Mouse (Mus musculus): ENCODE results near the gene Pole4.
"Not testable (repeated sequence)": the region's sequence is repeated elsewhere in the genome, so short reads cannot be mapped to it uniquely, and the experiment has no call there.

Gene Pole4

DNA sequence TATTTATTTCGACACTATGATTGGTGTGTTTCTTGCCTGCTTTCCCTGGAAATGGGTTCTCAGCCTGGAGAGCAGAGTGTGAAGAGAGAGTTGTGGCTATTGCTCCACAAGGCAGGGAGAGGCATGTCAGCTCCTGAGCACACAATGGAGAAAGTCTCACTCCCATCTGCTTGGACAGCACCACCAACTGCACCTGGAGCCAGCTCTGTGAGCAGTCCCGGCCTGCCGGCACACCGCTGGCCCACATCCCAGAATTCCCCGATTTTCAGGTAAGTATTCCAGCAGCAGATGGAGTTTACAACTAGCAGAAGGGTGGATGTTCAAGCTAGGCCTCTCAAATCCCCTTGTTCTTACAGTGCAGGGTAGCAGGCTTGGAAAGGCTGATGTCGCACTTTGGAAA is 10.1 kb upstream of the Pole4 start:
- DNase-seq (ENCODE audit: low spot score), result no peak

DNA sequence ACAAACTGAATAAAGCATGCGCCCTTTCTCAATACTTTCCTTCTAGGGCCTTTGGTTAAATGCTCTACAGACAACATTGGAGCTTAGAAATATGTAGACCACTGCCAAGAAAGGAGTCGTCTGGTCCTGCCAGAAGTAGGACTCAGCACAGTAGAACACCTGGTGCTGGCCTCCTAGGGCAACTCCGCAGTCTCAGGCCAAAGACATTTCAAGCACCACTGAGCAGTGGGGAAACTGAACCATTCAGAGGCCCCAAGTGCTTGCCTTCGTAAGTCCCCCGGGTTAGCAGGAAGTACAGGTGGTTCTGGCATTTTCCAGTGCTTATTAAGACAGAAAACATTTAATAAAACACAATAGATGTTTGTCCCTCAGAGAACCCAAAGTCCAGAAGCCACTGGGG is 9.7 kb upstream of the Pole4 start:
- DNase-seq (ENCODE audit: low spot score), result no peak

DNA sequence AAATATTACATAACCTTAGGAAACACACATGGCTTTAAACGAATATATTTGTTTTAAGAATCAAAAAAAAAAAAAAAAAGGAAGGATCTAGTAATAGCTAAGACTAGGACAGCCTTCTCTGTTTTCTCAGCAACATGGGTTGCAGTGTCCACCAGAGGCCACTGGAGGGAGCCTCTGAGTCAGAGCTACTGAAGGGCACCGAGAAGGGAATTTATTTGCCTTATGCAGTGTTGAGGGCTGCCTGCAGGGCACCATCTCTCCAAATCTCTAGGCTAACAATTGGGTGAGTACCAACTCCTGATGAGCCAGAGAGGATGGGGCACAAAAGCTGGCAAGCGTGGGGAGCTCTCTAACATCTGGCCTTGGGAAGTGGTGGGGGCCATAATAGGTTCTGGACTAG is 9.1 kb upstream of the Pole4 start:
- peak; percentile 42 for DNase-seq (ENCODE audit: low spot score)

- no peak for DNase-seq (ENCODE audit: low spot score)
Observed at GRCm38 (mm10) chr6:82707742-82708141, 2.6 kb upstream of the Pole4 start.

DNA sequence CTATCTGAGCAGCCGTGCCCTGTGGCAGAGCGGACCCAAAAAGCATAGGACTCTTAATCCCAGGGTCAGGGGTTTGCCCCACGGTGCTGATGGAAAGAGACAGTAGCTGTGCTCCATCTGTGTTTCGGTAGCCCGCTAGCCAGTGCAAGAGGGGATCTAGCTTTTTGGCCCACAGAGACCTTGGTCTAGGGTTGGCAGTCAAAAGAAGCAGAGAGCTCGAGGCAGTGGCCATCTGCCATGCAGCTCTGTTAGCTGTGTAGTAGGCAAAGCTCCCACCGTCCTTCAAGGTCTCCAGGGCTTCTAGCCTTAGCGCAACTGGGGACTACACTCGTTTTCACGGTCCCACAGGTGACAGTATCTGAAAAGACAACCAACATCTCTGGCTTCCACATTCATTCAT is 2.1 kb upstream of the Pole4 start:
- DNase-seq (ENCODE audit: low spot score), result no peak

DNA sequence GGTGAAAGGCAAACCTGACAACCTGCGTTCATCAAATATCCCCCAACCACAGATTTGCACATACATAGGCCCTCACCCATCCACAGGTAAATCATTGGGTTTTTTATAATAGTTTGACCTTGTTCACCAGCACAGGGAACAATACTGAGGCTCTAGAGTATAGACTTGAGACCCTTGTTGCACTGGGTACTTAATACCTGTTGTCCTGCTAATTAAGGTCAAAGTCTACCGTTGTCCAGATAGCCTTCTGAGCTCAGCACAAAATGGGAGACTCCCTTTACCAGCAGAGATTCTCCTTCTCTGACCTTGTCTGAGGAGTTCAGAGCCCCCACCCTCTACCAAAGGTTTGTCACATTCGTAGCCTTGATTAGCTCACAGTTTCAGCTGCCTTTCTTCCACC is 1.5 kb downstream of the Pole4 start:
- no peak for DNase-seq (ENCODE audit: low spot score)

DNA sequence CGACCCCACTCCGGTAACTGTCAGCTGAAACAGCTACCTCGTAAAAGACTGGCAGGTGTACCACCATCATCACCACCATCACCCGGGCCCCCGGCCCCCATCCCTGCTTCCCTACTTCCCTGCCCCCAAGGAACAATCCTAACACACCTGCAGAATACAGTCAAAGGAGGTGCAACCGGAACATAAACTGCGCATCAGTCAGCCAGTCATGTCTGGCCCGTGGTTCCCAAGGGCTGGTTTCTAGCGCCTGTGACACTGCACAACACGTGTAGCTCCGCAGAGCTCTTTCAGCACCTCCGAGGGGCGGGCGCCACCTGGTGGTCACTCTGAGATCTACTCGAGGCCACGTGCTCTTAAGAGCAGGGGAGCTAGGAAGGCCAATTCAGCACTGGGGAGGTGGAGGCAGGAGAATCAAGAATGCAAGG is 2.6 kb downstream of the Pole4 start:
- DNase-seq (ENCODE audit: low spot score), result peak; percentile 73

DNA sequence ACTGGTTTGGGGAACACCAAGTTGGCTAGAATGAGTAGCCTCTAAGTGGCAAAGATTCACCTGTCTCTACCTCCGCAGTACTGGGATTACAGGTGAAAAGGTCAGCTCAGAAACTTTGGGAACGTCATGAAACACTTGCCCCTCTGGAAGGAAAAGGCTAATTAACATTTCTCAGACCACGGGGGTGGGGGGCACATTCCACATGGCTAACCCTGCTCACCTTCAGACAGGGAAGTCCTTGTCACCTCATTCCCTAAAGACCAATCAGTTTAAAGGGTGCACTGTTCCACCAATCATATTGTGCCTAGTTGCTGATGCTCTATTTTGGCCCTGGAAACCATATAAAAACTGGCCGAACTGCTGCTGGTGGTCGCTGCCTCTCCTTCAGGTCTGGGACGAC is 3.9 kb downstream of the Pole4 start:
- DNase-seq (ENCODE audit: low spot score), result no peak

- no peak for DNase-seq (ENCODE audit: low spot score)
Observed at GRCm38 (mm10) chr6:82699831-82700230, 5.3 kb downstream of the Pole4 start.

DNA sequence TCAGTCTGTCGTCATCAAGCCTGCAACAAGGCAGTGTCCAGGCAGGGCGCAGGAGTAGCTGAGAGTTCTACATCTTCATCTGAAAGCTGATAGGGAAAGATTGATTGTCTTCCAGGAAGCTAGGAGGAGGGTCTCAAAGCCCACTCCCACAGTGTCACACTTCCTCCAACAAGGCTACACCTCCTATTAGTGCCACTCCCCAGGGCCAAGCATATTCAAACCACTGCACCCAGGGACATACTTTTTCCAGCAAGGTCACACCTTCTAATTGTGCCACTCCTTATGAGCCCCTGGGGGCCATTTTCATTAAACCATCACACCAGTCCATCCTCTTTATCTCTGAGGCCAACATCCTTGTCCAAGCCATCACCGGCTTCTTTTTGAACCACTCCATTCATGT is 8.4 kb downstream of the Pole4 start:
- DNase-seq (ENCODE audit: low spot score), result no peak

- no peak for DNase-seq (ENCODE audit: low spot score)
Observed at GRCm38 (mm10) chr6:82694668-82695067, 10.5 kb downstream of the Pole4 start.

DNA sequence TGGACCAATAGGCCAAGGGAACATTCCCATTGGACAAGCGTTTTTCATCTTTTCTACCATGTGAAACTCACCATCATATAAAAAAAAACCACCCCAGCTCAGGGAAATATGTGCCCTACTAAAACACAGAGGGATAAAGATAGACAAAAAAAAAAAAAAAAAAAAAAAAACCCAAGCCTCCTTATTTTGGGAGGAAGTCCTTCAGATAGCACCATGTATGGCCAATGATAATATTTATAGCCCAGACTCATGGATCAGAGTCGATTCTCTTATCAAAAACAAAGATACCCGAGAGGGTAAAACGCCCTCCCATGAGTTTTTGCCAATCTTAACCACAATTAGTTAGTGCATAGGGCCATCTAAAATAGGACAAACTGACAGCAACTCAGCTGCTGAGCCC is 15.7 kb downstream of the Pole4 start:
- DNase-seq (ENCODE audit: low spot score), result no peak

- DNase-seq (ENCODE audit: low spot score), result not testable (repeated sequence)
Observed at GRCm38 (mm10) chr6:82688586-82688985, 16.6 kb downstream of the Pole4 start.

- no peak for DNase-seq (ENCODE audit: low spot score)
Observed at GRCm38 (mm10) chr6:82684136-82684535, 21.0 kb downstream of the Pole4 start.

DNA sequence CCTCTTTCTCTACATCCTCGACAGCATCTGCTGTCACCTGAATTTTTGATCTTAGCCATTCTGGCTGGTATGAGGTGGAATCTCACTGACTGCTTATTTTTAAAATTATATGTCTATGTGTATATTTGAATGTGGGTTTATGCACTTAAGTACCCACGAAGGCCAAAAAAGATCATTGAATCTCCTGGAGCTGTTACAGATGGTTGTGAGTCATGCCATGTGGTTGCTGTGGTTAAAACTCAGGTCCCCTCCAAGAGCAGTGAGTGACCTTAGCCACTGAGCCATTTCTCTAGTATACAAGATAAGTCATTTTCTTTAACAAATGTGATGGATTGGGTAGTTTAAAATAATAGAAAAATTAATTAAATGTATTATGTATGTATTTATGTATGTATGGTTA is 25.9 kb downstream of the Pole4 start:
- DNase-seq (ENCODE audit: low spot score), result not testable (repeated sequence)

- not testable (repeated sequence) for DNase-seq (ENCODE audit: low spot score)
Observed at GRCm38 (mm10) chr6:82677629-82678028, 27.5 kb downstream of the Pole4 start.

DNA sequence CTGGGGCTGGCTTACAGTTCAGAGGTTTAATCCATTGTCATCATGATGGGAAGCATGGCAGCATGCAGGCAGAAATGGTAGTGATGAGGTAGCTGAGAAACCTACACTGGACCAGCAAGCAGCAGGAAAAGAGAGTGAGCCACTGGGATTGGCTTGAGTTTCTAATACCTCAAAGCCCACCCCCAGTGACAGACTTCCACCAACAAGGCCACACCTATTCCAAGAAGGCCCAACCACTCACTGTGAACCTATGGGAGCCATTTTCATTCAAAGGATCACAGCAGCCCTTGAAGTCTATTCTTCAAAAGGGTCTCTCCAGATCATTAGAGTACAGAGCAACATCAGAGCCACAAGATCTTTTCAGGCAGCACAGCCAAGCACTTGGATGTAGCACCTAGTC is 38.7 kb downstream of the Pole4 start:
- no peak for DNase-seq (ENCODE audit: low spot score)

DNA sequence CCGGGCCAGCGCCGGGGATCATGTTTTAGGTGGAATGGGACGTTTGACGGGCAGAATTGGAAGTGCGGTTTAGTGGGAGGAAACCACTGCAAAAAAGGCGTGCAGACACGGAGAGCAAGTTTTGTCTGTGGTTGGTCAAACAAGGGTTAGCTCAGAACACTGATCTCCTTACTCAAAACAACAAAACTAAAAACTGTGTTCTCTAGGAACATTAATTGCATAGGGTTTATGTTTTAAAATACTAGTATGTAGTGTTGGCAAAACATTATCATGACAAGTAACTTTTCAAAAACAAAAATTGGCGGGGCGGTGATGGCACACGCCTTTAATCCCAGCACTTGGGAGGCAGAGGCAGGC is 52.0 kb downstream of the Pole4 start:
- no peak for DNase-seq (ENCODE audit: low spot score)

- peak; percentile 96 for DNase-seq (ENCODE audit: low spot score)
Observed at GRCm38 (mm10) chr6:82652521-82653168, 52.5 kb downstream of the Pole4 start.

DNA sequence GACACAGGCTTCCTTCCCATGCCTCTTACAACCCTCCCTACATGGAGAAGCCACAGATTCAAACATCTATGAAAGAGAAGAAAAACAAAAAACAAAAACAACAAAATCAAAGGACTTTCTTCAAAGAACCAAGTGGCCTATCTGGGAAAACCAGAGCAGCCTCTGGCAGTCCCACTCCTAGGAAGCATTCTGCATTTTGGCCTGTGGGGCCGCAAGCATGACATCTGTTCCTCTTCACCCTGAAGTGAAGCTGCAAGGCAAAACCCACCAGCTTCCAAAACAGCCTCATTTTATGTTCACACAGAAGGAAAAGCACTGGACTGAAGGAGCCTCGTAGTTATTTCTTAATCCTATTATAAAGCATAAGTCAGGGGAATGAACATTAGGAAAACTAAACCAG is 56.1 kb downstream of the Pole4 start:
- no peak for DNase-seq (ENCODE audit: low spot score)

DNA sequence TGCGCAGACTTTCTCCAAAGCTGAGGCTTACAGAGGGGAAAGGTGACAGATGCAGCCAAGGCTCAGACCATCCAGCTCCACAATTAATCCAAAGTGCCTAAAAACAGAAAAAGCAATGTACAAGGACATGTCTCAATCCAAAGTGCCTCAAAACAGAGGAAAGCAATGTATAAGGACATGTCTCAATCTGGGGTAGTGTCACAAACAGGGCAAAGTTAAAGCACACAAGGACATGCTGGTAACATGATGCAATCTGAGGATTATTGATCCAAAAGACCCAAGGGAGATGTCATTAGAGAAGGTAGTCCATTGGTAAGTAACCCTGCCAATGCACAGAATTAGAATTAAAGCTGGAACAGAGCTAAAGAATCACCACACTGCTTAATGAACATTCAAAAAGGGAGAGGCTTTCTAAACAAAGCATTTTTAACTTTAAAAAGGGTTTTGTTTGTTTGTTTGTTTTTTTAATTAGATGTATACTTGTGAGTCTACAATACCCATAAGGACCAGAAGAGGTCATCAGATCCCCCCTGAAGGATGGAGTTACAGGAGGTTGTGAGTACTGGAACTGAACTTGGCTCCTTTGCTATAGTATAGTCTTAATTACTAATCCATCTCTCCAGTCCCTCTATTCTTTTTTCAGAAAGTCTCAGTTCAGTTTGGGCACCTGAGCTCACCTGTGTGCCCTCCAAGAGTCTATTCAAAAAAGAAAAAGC is 57.1 kb downstream of the Pole4 start:
- no peak for DNase-seq (ENCODE audit: low spot score)

DNA sequence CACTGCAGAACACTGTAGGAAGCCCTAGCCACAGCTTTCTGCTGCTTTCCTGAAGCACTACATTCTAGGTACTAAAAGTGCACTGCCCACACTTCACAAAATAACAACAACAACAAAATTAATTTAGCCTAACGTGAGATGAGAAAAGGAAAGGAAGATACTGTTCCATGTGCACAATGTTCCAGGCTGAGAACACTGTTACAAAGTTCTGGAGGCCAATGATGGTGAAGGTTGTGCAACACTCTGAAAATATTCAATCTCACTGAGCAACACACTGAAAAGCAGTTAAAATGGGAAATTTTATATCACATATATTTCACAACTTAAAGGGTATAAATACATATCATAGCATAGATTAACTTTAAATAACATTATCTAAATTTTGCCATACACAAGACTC is 58.2 kb downstream of the Pole4 start:
- no peak for DNase-seq (ENCODE audit: low spot score)

DNA sequence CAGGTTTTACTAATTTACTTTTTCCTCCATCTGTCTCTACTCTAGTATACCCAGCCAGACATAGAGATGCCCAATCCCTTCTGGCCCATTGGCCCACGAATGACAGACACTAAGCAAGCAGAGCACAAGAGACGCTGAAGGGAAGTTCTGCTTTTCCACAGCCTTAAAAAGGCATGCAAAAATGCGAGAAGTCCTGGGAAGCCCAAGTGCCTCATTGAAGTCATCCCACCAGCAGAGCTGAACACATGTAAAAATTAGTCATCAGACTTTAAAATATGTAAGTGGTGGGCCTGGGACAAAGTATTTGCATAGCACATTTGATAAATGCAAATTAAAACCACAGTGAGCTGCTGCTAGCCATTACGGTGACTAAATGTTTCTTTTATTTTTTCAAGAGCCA is 65.1 kb downstream of the Pole4 start:
- DNase-seq (ENCODE audit: low spot score), result no peak

GRCm38 (mm10) chr6:82625331-82625730 is 79.8 kb downstream of the Pole4 start:
- DNase-seq (ENCODE audit: low spot score), result not testable (repeated sequence)
